Mouse (Mus musculus): Measurements from ENCODE around the gene Trpm4.
A peak's percentile ranks its signal among the peaks of the same experiment; 100 is the strongest.

Gene Trpm4

GRCm38 (mm10) chr7:45346905-45347304 lies 13.3 kb upstream of the Trpm4 start:
- no peak for DNase-seq

- DNase-seq, result peak; percentile 40
Measured at GRCm38 (mm10) chr7:45343543-45343942, 10.0 kb upstream of the Trpm4 start.

GRCm38 (mm10) chr7:45342081-45342480 lies 8.5 kb upstream of the Trpm4 start:
- DNase-seq, result no peak

- DNase-seq, result peak; percentile 83
Measured at GRCm38 (mm10) chr7:45341303-45341702, 7.7 kb upstream of the Trpm4 start.

- no peak for DNase-seq
Measured at GRCm38 (mm10) chr7:45340669-45341068, 7.1 kb upstream of the Trpm4 start.

GRCm38 (mm10) chr7:45340066-45340442 lies 6.5 kb upstream of the Trpm4 start:
- no peak for DNase-seq

GRCm38 (mm10) chr7:45339410-45340065 lies 6.0 kb upstream of the Trpm4 start:
- DNase-seq, result peak; percentile 56

- peak; percentile 52 for DNase-seq
Measured at GRCm38 (mm10) chr7:45338161-45338911, 4.8 kb upstream of the Trpm4 start.

GRCm38 (mm10) chr7:45337469-45337868 lies 3.9 kb upstream of the Trpm4 start:
- no peak for DNase-seq

GRCm38 (mm10) chr7:45336319-45336718 lies 2.7 kb upstream of the Trpm4 start:
- DNase-seq, result no peak

GRCm38 (mm10) chr7:45335056-45335455 lies 1.5 kb upstream of the Trpm4 start, which contains the start of gene Hrc:
TSS of gene Hrc (plus strand) at chr7:45335290.
- DNase-seq, result no peak

- DNase-seq, result no peak
Measured at GRCm38 (mm10) chr7:45334605-45335004, 1.0 kb upstream of the Trpm4 start.

GRCm38 (mm10) chr7:45332685-45333425 lies 725 bp downstream of the Trpm4 start:
- DNase-seq, result no peak

- no peak for DNase-seq
Measured at GRCm38 (mm10) chr7:45331502-45331901, 2.1 kb downstream of the Trpm4 start.

- DNase-seq, result no peak
Measured at GRCm38 (mm10) chr7:45328841-45329475, 4.6 kb downstream of the Trpm4 start.

GRCm38 (mm10) chr7:45325800-45326199 lies 7.8 kb downstream of the Trpm4 start:
- no peak for DNase-seq

- DNase-seq, result no peak
Measured at GRCm38 (mm10) chr7:45323069-45323468, 10.5 kb downstream of the Trpm4 start.

GRCm38 (mm10) chr7:45322245-45322644 lies 11.3 kb downstream of the Trpm4 start:
- no peak for DNase-seq

- no peak for DNase-seq
Measured at GRCm38 (mm10) chr7:45316536-45316935, 17.0 kb downstream of the Trpm4 start.

GRCm38 (mm10) chr7:45315182-45315701 lies 18.3 kb downstream of the Trpm4 start:
- DNase-seq, result no peak

GRCm38 (mm10) chr7:45313495-45313894 lies 20.1 kb downstream of the Trpm4 start:
- no peak for DNase-seq

GRCm38 (mm10) chr7:45312686-45313453 lies 20.7 kb downstream of the Trpm4 start:
- no peak for DNase-seq

Data from right cerebral cortex, postnatal 14 days (tissue).